Mouse (Mus musculus) heart, embryonic 16.5 days (tissue): Measurements from ENCODE around the gene Jhy. TPM values are rescaled to one million over a fixed set of nuclear protein-coding genes. Genes with fewer than 3 reads are reported as not detected.

Experiments used
- ATAC-seq: fragments of 200-750 bp; cut with Nextera tagmentation; replicated peaks from 2 replicates; pipeline ENCODE4 v1.8.0; 2017; ENCODE audit warnings: moderate number of reproducible peaks; ENCODE audit not compliant: insufficient read depth, low FRiP score; ENCODE audit errors: extremely low read depth
- H3K27ac ChIP-seq: fragments of 300-500 bp; sonication (generic); 2 replicates; pipeline ENCODE4 v1.5.1; 2014; ENCODE audit warnings: mild to moderate bottlenecking, low read length, control low read depth, moderate library complexity
- H3K27me3 ChIP-seq: fragments of 300-500 bp; sonication (generic); 2 replicates; pipeline ENCODE4 v1.6.1; 2014; ENCODE audit warnings: low read length, mixed read lengths; ENCODE audit not compliant: control insufficient read depth, insufficient read depth
- H3K36me3 ChIP-seq: fragments of 300-500 bp; sonication (generic); 2 replicates; pipeline ENCODE4 v1.6.1; 2014; ENCODE audit not compliant: control insufficient read depth, insufficient read depth
- H3K4me1 ChIP-seq: fragments of 300-500 bp; sonication (generic); 2 replicates; pipeline ENCODE4 v1.6.1; 2014; ENCODE audit warnings: low read length, mixed read lengths; ENCODE audit not compliant: control insufficient read depth, insufficient read depth
- H3K4me2 ChIP-seq: fragments of 300-500 bp; sonication (generic); 2 replicates; pipeline ENCODE4 v1.6.1; 2014; ENCODE audit warnings: low read depth, mild to moderate bottlenecking, control low read depth, low read length
- H3K4me3 ChIP-seq: fragments of 300-500 bp; sonication (generic); 2 replicates; pipeline ENCODE4 v1.5.1; 2014; ENCODE audit warnings: mild to moderate bottlenecking, control low read depth, low read length
- H3K9ac ChIP-seq: fragments of 300-500 bp; sonication (generic); 2 replicates; pipeline ENCODE4 v1.6.1; 2014; ENCODE audit warnings: low read length, control low read depth
- H3K9me3 ChIP-seq: fragments of 300-500 bp; sonication (generic); replicated peaks from 2 replicates; pipeline ENCODE4 v1.6.1; 2016; ENCODE audit warnings: low read length; ENCODE audit not compliant: control insufficient read depth
- WGBS: fragments of 180-500 bp; shearing (Covaris S2); extraction: QIAGEN DNeasy Blood & Tissue Kit; methylation state at CpG from one replicate; pipeline ENCODE4 v1.1.7; 2014; 5-methylcytosine and 5-hydroxymethylcytosine counted together
- polyA plus RNA-seq: library from polyadenylated mRNA; unstranded; fragments of >200 nt; fragmentation: Nextera tagmentation; extraction: Ambion mirVana; gene quantifications from 2 replicates; pipeline ENCODE4 v1.2.1, GENCODE M21; 2015

The Jhy gene
- polyA plus RNA-seq, 1 experiment from 2014 or later: 0.09 TPM

GRCm38 (mm10) chr9:40947131-40947530 lies 16.8 kb downstream of the Jhy start:
- Histone ChIP-seq H3K36me3 (no peaks in the 10 kb centered on the region), H3K9me3 (no peaks in the 10 kb centered on the region), H3K27me3 (no peaks in the 10 kb centered on the region), H3K4me3 (no peak overlapping the region), H3K27ac (no peak overlapping the region), H3K4me1 (no peaks in the 10 kb centered on the region), H3K4me2 (no peak overlapping the region), H3K9ac (no peak overlapping the region)
- no peak for ATAC-seq
- WGBS: 40% methylated on average over 4 of the region's 4 CpGs

- Histone ChIP-seq H3K9ac (no peak overlapping the region), H3K27ac (no peak overlapping the region), H3K27me3 (no peaks in the 10 kb centered on the region), H3K9me3 (no peaks in the 10 kb centered on the region), H3K4me1 (no peaks in the 10 kb centered on the region), H3K4me2 (no peak overlapping the region), H3K36me3 (no peaks in the 10 kb centered on the region), H3K4me3 (no peak overlapping the region)
- ATAC-seq: no peak
- 57% methylated on average over 7 of the region's 7 CpGs for WGBS
Observed at GRCm38 (mm10) chr9:40937425-40937824, 26.5 kb downstream of the Jhy start.

- Histone ChIP-seq H3K4me1 (no peaks in the 10 kb centered on the region), H3K27ac (no peak overlapping the region), H3K27me3 (no peaks in the 10 kb centered on the region), H3K4me3 (no peak overlapping the region), H3K9ac (no peak overlapping the region), H3K4me2 (no peak overlapping the region), H3K9me3 (no peaks in the 10 kb centered on the region), H3K36me3 (no peaks in the 10 kb centered on the region)
- WGBS: 56% methylated on average over 3 of the region's 3 CpGs
- no peak for ATAC-seq
Observed at GRCm38 (mm10) chr9:40933323-40933722, 30.6 kb downstream of the Jhy start.

GRCm38 (mm10) chr9:40927351-40927980 lies 36.5 kb downstream of the Jhy start:
- H3K4me2 ChIP-seq: no peak overlapping the region
- H3K27ac ChIP-seq: no peak overlapping the region
- H3K4me1 ChIP-seq: no peaks in the 10 kb centered on the region
- no peak for ATAC-seq
- H3K4me3 ChIP-seq: no peak overlapping the region
- WGBS: 75% methylated on average over 17 of the region's 17 CpGs
- no peaks in the 10 kb centered on the region for H3K9me3 ChIP-seq
- no peak overlapping the region for H3K9ac ChIP-seq
- H3K36me3 ChIP-seq: no peaks in the 10 kb centered on the region
- no peaks in the 10 kb centered on the region for H3K27me3 ChIP-seq

GRCm38 (mm10) chr9:40917871-40918613 lies 45.9 kb downstream of the Jhy start:
- H3K27me3 ChIP-seq: no peaks in the 10 kb centered on the region
- no peak overlapping the region for H3K4me3 ChIP-seq
- no peak for ATAC-seq
- no peak overlapping the region for H3K9ac ChIP-seq
- H3K36me3 ChIP-seq: no peaks in the 10 kb centered on the region
- H3K4me2 ChIP-seq: no peak overlapping the region
- H3K27ac ChIP-seq: no peak overlapping the region
- WGBS: 61% methylated on average over 12 of the region's 12 CpGs
- H3K9me3 ChIP-seq: no peaks in the 10 kb centered on the region
- H3K4me1 ChIP-seq: no peaks in the 10 kb centered on the region

- no peak overlapping the region for H3K9ac ChIP-seq
- no peak overlapping the region for H3K4me3 ChIP-seq
- no peak overlapping the region for H3K4me2 ChIP-seq
- H3K27ac ChIP-seq: no peak overlapping the region
- no peak for ATAC-seq
- H3K36me3 ChIP-seq: no peaks in the 10 kb centered on the region
- H3K27me3 ChIP-seq: no peaks in the 10 kb centered on the region; the same call in none of the 2 replicates
- 75% methylated on average over 7 of the region's 7 CpGs for WGBS
- H3K9me3 ChIP-seq: no peaks in the 10 kb centered on the region
- no peaks in the 10 kb centered on the region for H3K4me1 ChIP-seq
Observed at GRCm38 (mm10) chr9:40908915-40909314, 55.0 kb downstream of the Jhy start.

GRCm38 (mm10) chr9:40908411-40908810 lies 55.5 kb downstream of the Jhy start:
- Histone ChIP-seq H3K9ac (no peak overlapping the region), H3K27ac (no peak overlapping the region), H3K36me3 (no peaks in the 10 kb centered on the region), H3K4me1 (no peaks in the 10 kb centered on the region), H3K4me3 (no peak overlapping the region), H3K9me3 (no peaks in the 10 kb centered on the region), H3K27me3 (no peaks in the 10 kb centered on the region; the same call in none of the 2 replicates), H3K4me2 (no peak overlapping the region)
- no peak for ATAC-seq
- WGBS: 76% methylated on average over 8 of the region's 8 CpGs

GRCm38 (mm10) chr9:40907413-40907812 lies 56.5 kb downstream of the Jhy start:
- no peak overlapping the region for H3K4me2 ChIP-seq
- no peak for ATAC-seq
- no peaks in the 10 kb centered on the region for H3K4me1 ChIP-seq
- no peak overlapping the region for H3K4me3 ChIP-seq
- no peaks in the 10 kb centered on the region; the same call in none of the 2 replicates for H3K27me3 ChIP-seq
- no peak overlapping the region for H3K27ac ChIP-seq
- no peaks in the 10 kb centered on the region for H3K9me3 ChIP-seq
- H3K36me3 ChIP-seq: no peaks in the 10 kb centered on the region
- 29% methylated on average over 8 of the region's 8 CpGs for WGBS
- H3K9ac ChIP-seq: no peak overlapping the region

GRCm38 (mm10) chr9:40892456-40892855 lies 71.5 kb downstream of the Jhy start:
- Histone ChIP-seq H3K9ac (no peak overlapping the region), H3K9me3 (no peaks in the 10 kb centered on the region), H3K4me2 (no peak overlapping the region), H3K4me1 (no peaks in the 10 kb centered on the region), H3K36me3 (no peaks in the 10 kb centered on the region), H3K4me3 (no peak overlapping the region), H3K27me3 (peaks cover 18% of the 10 kb centered on the region), H3K27ac (no peak overlapping the region)
- ATAC-seq: no peak
- WGBS: 81% methylated on average over 6 of the region's 6 CpGs
